Mouse (Mus musculus) liver, adult 2 months (tissue): ENCODE data around the gene Ly9. TPM values are rescaled to one million over a fixed set of nuclear protein-coding genes. Genes with fewer than 3 reads are reported as not detected.

Source experiments
- DNase-seq: peaks from one replicate; pipeline ENCODE4 v3.0.0-alpha.2; 2011; ENCODE audit warnings: low read depth, low spot score; ENCODE audit errors: extremely low read depth
- H3K27ac ChIP-seq: fragments of 200-500 bp; replicated peaks from 2 replicates; pipeline ENCODE4 v1.5.1; 2012; ENCODE audit warnings: low read depth, mild to moderate bottlenecking, control low read depth, inconsistent platforms, low read length; ENCODE audit not compliant: insufficient read depth
- H3K27me3 ChIP-seq: fragments of 200-500 bp; 2 replicates; pipeline ENCODE4 v1.6.1; 2012; ENCODE audit warnings: mild to moderate bottlenecking, moderate library complexity, low read length, inconsistent platforms; ENCODE audit not compliant: control insufficient read depth, insufficient read depth
- H3K36me3 ChIP-seq: fragments of 200-500 bp; 2 replicates; pipeline ENCODE4 v1.6.1; 2012; ENCODE audit warnings: low read length, inconsistent platforms; ENCODE audit not compliant: control insufficient read depth, insufficient read depth
- H3K4me1 ChIP-seq: fragments of 200-500 bp; 2 replicates; pipeline ENCODE4 v1.6.1; 2011; ENCODE audit warnings: low read length; ENCODE audit not compliant: control insufficient read depth, insufficient read depth
- H3K4me3 ChIP-seq: fragments of 200-500 bp; 2 replicates; pipeline ENCODE4 v1.5.1; 2011; ENCODE audit warnings: low read depth, mild to moderate bottlenecking, control low read depth, low read length, moderate library complexity; ENCODE audit not compliant: insufficient read depth
- H3K79me2 ChIP-seq: fragments of 200-500 bp; 2 replicates; pipeline ENCODE4 v1.6.1; 2012; ENCODE audit warnings: inconsistent platforms, mild to moderate bottlenecking, low read length, moderate library complexity; ENCODE audit not compliant: control insufficient read depth, insufficient read depth
- H3K9ac ChIP-seq: fragments of 200-500 bp; 2 replicates; pipeline ENCODE4 v1.6.1; 2012; ENCODE audit warnings: low read depth, mild to moderate bottlenecking, control low read depth, inconsistent platforms, low read length
- CTCF ChIP-seq: fragments of 200-500 bp; IDR thresholded peaks from 2 replicates; pipeline ENCODE4 v1.5.1; 2011; ENCODE audit warnings: low read depth, low read length, control low read depth
- POLR2A ChIP-seq: fragments of 200-500 bp; IDR thresholded peaks from 2 replicates; pipeline ENCODE4 v1.6.1; 2011; ENCODE audit warnings: low read length, control low read depth; ENCODE audit not compliant: insufficient read depth; ENCODE audit errors: extremely low read depth
- WGBS: fragments of 180-500 bp; shearing (Covaris S2); methylation state at CpG from one replicate; pipeline ENCODE4 v1.1.7; 2018; 5-methylcytosine and 5-hydroxymethylcytosine counted together
- polyA plus RNA-seq: library from polyadenylated mRNA; depleted of rRNA; stranded (reverse); fragments of >200 nt; gene quantifications from 2 replicates; pipeline ENCODE4 v1.2.3, GENCODE M21; 2012; rRNA removed
- total RNA-seq: library from RNA; depleted of rRNA; stranded (reverse); fragments of >200 nt; gene quantifications from 2 replicates; pipeline ENCODE4 v1.2.3, GENCODE M21; 2014; rRNA removed

The Ly9 gene
- total and polyA plus RNA-seq, 2 experiments, result 1.0 to 1.7 TPM

DNA sequence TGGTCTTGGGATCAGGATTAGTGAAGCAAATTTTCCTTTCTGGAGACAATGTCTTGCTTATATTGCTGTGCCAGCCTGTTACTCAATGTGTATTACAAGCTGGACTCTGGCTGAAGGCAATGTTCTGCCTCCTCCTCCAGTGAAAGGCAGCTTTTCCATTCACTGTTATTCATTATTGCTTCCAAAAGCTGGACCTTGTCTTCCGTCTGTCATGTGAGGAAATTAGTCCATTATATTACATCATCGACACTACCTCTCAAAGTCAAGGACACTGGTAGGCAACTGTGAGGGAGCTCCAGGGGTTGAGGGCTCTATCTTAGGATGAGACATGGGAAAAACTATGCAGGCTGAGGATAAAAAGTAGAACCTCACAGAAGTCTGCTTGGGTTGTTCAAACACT lies 50.8 kb downstream of the Ly9 start:
- Histone ChIP-seq H3K27ac (no peak overlapping the region), H3K36me3 (no peaks in the 10 kb centered on the region), H3K79me2 (no peaks in the 10 kb centered on the region), H3K9ac (no peak overlapping the region), H3K27me3 (no peaks in the 10 kb centered on the region), H3K4me1 (no peaks in the 10 kb centered on the region), H3K4me3 (no peak overlapping the region)
- peak; percentile 85 for DNase-seq
- 33% methylated on average over 2 of the region's 2 CpGs for WGBS
- no peak for TF ChIP-seq CTCF
- TF ChIP-seq POLR2A, result no peak

DNA sequence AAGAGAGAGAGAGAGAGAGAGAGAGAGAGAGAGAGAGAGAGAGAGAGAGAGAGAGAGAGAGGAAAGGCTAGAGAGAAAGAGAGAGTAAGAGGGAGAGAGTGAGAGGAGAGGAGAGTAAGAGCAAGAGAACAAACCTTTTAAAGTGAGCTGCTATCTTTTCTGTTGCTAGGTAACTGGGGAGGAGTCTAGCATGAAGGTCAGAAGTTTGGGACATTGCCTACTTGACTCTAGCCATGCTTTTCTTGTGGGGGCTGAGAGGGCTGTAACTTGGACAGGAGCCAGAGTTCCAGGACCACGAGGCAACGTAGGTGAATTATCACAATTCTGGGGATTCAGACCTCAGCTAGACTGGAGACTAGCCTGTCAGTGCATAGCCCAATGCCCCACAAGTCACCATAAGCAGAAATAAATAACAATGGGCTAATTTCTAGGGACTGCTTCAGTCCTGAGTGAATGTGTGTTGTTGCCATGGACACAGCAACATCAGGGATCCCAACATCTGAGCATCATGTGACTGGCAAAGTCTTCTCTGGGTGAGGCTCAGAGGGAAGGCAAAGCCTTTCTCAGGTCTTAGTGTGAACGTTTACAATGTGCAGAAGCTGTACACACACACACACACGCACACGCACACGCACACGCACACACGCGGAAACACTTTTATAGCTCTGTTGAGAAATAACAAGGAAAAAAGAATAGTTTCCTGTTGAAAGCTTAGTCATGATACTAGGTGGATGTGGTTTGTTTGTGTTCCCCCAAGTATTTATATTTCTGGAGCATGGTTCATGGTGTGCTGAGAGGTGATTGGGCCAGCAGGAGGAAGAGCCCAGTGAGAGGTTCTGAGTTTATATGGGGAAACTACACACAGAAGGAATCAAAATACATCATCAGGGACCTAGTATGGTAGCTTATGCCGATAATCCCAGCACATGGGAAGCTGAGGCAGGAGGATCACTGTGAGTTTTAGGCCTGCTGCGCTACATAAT lies 53.6 kb downstream of the Ly9 start:
- Histone ChIP-seq H3K27me3 (no peaks in the 10 kb centered on the region), H3K4me3 (no peak overlapping the region), H3K4me1 (no peaks in the 10 kb centered on the region), H3K9ac (no peak overlapping the region), H3K27ac (no peak overlapping the region), H3K79me2 (no peaks in the 10 kb centered on the region), H3K36me3 (no peaks in the 10 kb centered on the region)
- DNase-seq, result no peak
- 85% methylated on average over 11 of the region's 11 CpGs for WGBS
- no peak for TF ChIP-seq CTCF
- TF ChIP-seq POLR2A, result no peak

DNA sequence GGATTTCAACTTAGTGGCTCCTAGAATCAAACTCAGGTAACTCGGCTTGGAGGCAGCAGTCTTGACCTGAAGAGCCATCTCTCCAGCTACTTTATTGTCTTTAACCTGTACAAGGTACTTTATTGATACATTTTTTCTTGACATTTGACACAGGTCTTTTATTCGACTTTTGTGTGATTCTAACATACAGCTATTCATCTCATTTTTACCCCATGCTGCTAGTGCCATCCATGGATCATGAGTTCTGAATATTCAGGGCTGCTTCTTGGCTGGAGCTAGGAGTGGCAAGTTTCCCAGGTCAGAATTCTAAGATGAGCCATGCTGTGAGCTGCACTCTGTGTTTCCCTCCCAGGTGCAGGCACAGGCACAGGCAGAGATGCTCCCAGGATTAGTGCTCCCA lies 55.0 kb downstream of the Ly9 start:
- Histone ChIP-seq H3K36me3 (no peaks in the 10 kb centered on the region), H3K4me1 (no peaks in the 10 kb centered on the region), H3K27me3 (no peaks in the 10 kb centered on the region), H3K27ac (no peak overlapping the region), H3K9ac (no peak overlapping the region), H3K79me2 (no peaks in the 10 kb centered on the region), H3K4me3 (no peak overlapping the region)
- 82% methylated on average over 2 of the region's 2 CpGs for WGBS
- no peak for DNase-seq
- no peak for TF ChIP-seq CTCF
- no peak for TF ChIP-seq POLR2A

DNA sequence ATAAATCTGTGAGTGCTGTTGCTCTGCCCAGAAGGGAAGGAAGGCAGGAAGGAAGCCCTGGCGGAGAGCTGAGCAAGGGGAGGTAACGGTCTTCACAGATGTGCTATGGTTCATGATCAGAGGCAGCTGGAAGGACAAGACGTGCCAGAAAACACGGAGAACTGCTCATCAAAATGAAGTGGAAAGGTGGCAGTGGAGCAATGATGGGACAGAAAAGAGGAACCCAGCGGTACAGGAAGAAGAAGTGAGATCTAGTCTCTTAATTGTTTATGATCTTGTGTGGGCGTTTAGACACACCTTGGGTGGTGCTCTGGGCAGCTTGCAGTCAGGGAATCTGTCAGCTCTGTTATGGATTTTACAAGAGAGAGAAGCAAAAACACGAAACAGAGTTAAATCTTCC lies 55.9 kb downstream of the Ly9 start:
- no peaks in the 10 kb centered on the region for H3K4me1 ChIP-seq
- DNase-seq, result no peak
- no peak overlapping the region for H3K9ac ChIP-seq
- TF ChIP-seq POLR2A (no peak), CTCF (no peak)
- 77% methylated on average over 7 of the region's 7 CpGs for WGBS
- H3K36me3 ChIP-seq, result no peaks in the 10 kb centered on the region
- no peak overlapping the region for H3K4me3 ChIP-seq
- no peak overlapping the region for H3K27ac ChIP-seq
- H3K79me2 ChIP-seq, result no peaks in the 10 kb centered on the region
- H3K27me3 ChIP-seq, result no peaks in the 10 kb centered on the region

DNA sequence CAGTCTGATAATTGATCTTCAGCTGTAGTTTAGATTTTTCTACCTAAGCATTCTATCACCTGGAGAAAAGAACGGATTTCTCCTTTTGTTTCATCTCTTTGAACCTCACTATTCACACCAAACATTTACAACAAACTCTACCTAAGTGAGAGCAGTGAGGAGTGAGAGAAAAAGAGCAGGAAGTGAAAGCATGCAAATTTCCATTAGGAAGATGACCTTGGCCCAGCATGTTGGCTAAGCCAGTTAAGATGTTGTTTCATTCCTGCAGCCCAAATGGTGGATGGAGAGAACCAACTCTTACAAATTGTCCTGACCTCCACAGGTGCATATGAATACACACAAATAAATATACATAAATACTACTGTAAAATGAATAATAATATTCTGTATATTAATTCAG lies 66.5 kb downstream of the Ly9 start:
- Histone ChIP-seq H3K4me3 (no peak overlapping the region), H3K36me3 (no peaks in the 10 kb centered on the region), H3K9ac (no peak overlapping the region), H3K79me2 (no peaks in the 10 kb centered on the region), H3K4me1 (no peaks in the 10 kb centered on the region), H3K27me3 (no peaks in the 10 kb centered on the region), H3K27ac (no peak overlapping the region)
- TF ChIP-seq POLR2A (no peak), CTCF (no peak)
- no peak for DNase-seq
- WGBS, result 88% methylated on average over 1 of the region's 1 CpGs

Other genes starting within 250 kb of the Ly9 start
- gene Klhdc9, start 246.6 kb downstream of the Ly9 start, total RNA-seq, result not detected in 2 replicates
- 0.05 TPM in 1 of 2 replicates, not detected in the other for gene Klhdc9, start 246.6 kb downstream of the Ly9 start, polyA plus RNA-seq
- gene Nectin4, start 237.3 kb downstream of the Ly9 start, total RNA-seq, result 0.09 and 0.20 TPM in 2 replicates
- gene Nectin4, start 237.3 kb downstream of the Ly9 start, polyA plus RNA-seq, result 0.09 and 0.16 TPM in 2 replicates
- 2.4 and 2.8 TPM in 2 replicates for gene Arhgap30, start 218.5 kb downstream of the Ly9 start, total RNA-seq
- 1.3 and 2.0 TPM in 2 replicates for gene Arhgap30, start 218.5 kb downstream of the Ly9 start, polyA plus RNA-seq
- gene Usf1, start 196.1 kb downstream of the Ly9 start, total RNA-seq, result 27.2 and 33.7 TPM in 2 replicates
- 39.4 and 44.7 TPM in 2 replicates for gene Usf1, start 196.1 kb downstream of the Ly9 start, polyA plus RNA-seq
- gene Tstd1, start 188.5 kb downstream of the Ly9 start, total RNA-seq, result 26.6 and 27.8 TPM in 2 replicates
- gene Tstd1, start 188.5 kb downstream of the Ly9 start, polyA plus RNA-seq, result 50.6 and 57.2 TPM in 2 replicates
- 39.1 and 56.8 TPM in 2 replicates for gene F11r, start 169.9 kb downstream of the Ly9 start, total RNA-seq
- 47.7 and 60.4 TPM in 2 replicates for gene F11r, start 169.9 kb downstream of the Ly9 start, polyA plus RNA-seq
- 3.4 and 5.5 TPM in 2 replicates for gene Alyref2, start 103.9 kb downstream of the Ly9 start, total RNA-seq
- gene Alyref2, start 103.9 kb downstream of the Ly9 start, polyA plus RNA-seq, result 3.2 and 4.6 TPM in 2 replicates
- gene Itln1, start 72.1 kb downstream of the Ly9 start, total RNA-seq, result not detected in 2 replicates
- not detected in 2 replicates for gene Itln1, start 72.1 kb downstream of the Ly9 start, polyA plus RNA-seq
- gene Cd244a, start 48.2 kb downstream of the Ly9 start, total RNA-seq, result 0.40 and 0.46 TPM in 2 replicates
- 0.17 TPM in 1 of 2 replicates, not detected in the other for gene Cd244a, start 48.2 kb downstream of the Ly9 start, polyA plus RNA-seq
- gene Slamf7, start 45.6 kb upstream of the Ly9 start, total RNA-seq, result 0.83 and 0.87 TPM in 2 replicates
- 0.20 and 0.45 TPM in 2 replicates for gene Slamf7, start 45.6 kb upstream of the Ly9 start, polyA plus RNA-seq
- 5.3 and 5.6 TPM in 2 replicates for gene Cd48, start 74.6 kb upstream of the Ly9 start, total RNA-seq
- gene Cd48, start 74.6 kb upstream of the Ly9 start, polyA plus RNA-seq, result 0.96 and 2.4 TPM in 2 replicates
- 0.09 and 0.13 TPM in 2 replicates for gene Slamf1, start 159.7 kb upstream of the Ly9 start, total RNA-seq
- not detected in 2 replicates for gene Slamf1, start 159.7 kb upstream of the Ly9 start, polyA plus RNA-seq
- 6.2 and 8.9 TPM in 2 replicates for gene Cd84, start 232.3 kb upstream of the Ly9 start, total RNA-seq
- 0.55 and 1.2 TPM in 2 replicates for gene Cd84, start 232.3 kb upstream of the Ly9 start, polyA plus RNA-seq